ENCODE assay signal across 10 mouse cellular contexts in the genomic region with DNA sequence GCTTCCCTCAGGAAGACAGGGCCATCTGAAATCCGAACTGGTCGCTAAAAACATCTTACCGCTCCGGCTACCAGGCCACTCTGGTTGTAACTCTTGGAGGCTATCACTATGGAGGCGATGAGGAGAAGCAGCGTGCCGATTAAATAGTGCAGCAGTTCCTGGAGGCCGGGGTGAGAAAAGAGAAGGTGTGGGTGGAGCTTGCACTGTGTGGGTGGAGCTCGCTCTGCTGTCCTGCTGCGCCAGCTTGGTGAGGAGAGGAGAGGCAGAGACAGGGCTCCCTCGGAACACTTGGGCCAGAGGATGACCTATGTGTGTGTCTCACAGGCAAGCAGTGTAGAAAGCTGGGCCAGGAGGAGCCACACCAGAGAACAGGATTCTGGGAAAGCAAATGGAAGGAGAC.
"Had no signal": no experiment of that assay in that cellular context is flagged by ENCODE, and none has a peak within 500 bp of the region (broad histone marks: within the 10 kb centered on the region; RNA-seq: fewer than 3 reads in every experiment).

No protein-coding gene starts in this region.

- ATAC-seq: midbrain, embryonic 16.5 days had no signal

- H3K9ac ChIP-seq: liver, embryonic 13.5 days; midbrain, embryonic 12.5 days; neural tube, embryonic 13.5 days had no signal

- H3K4me2 ChIP-seq: liver, embryonic 13.5 days; midbrain, embryonic 12.5 days; neural tube, embryonic 13.5 days had no signal

- H3K36me3 ChIP-seq: neural tube, embryonic 13.5 days had no signal

- H3K27me3 ChIP-seq: liver, embryonic 13.5 days; midbrain, embryonic 12.5 days; neural tube, embryonic 13.5 days had no signal

- DNase-seq: kidney, postnatal 14 days; liver; liver, embryonic 13.5 days; lung, adult 18-20 months; retina, postnatal 1 day; right cerebral cortex, postnatal 14 days; thymus, postnatal 4 days had no signal

- H3K9me3 ChIP-seq: liver, embryonic 13.5 days; midbrain, embryonic 12.5 days; neural tube, embryonic 13.5 days had no signal

- H3K4me3 ChIP-seq: liver, embryonic 13.5 days; midbrain, embryonic 12.5 days; neural tube, embryonic 13.5 days had no signal

- H3K27ac ChIP-seq: liver, embryonic 13.5 days; midbrain, embryonic 12.5 days; neural tube, embryonic 13.5 days had no signal
